Comparison of ENCODE assay signal across 12 mouse cellular contexts in genomic region chr7:142398052-142398451, GRCm38 (mm10). TPM values are rescaled to one million over a fixed set of nuclear protein-coding genes. Genes with fewer than 3 reads are reported as not detected.
DNase-seq lines count a peak whose midpoint lies in the region; ATAC-seq and TF ChIP-seq lines count a peak whose summit lies in the region.
"Had no signal": no experiment of that assay in that cellular context is flagged by ENCODE, and none has a peak within 500 bp of the region (broad histone marks: within the 10 kb centered on the region; RNA-seq: fewer than 3 reads in every experiment).

No protein-coding gene starts in this region.

- no peak for DNase-seq in heart, embryonic 10.5 days (ENCODE audit: low spot score)
- DNase-seq in heart, postnatal 25 days (ENCODE audit: low spot score), result no peak
- peak; percentile 55 for DNase-seq in kidney, adult 9 months
- no peak for DNase-seq in gastrocnemius, postnatal 25 days

- TF ChIP-seq POLR2A in bone marrow macrophage, adult 2 months (IDR thresholded peaks at IDR 0.05; ENCODE audit: borderline replicate concordance, low read depth, low read length), result no peak

- H3K79me2 ChIP-seq in macrophage (ENCODE audit: inconsistent target), result peaks cover 66% of the 10 kb centered on the region

- no peaks in the 10 kb centered on the region; the same call in 1 of the 2 replicates for H3K27me3 ChIP-seq in heart, embryonic 10.5 days (ENCODE audit: insufficient read depth, poor library complexity, severe bottlenecking)
- H3K27me3 ChIP-seq in forebrain, embryonic 16.5 days (replicated peaks; ENCODE audit: control insufficient read depth, insufficient read depth, low read length), result no peaks in the 10 kb centered on the region
- H3K27me3 ChIP-seq: limb, embryonic 15.5 days had no signal

- peaks cover 14% of the 10 kb centered on the region for H3K4me1 ChIP-seq in heart, embryonic 10.5 days
- H3K4me1 ChIP-seq in bone marrow macrophage, adult 2 months (ENCODE audit: control insufficient read depth, insufficient read depth, low read length), result peaks cover 86% of the 10 kb centered on the region
- H3K4me1 ChIP-seq in forebrain, embryonic 16.5 days (replicated peaks; ENCODE audit: control insufficient read depth, insufficient read depth, low read length), result no peaks in the 10 kb centered on the region

- H3K9me3 ChIP-seq in heart, embryonic 10.5 days, result no peaks in the 10 kb centered on the region
- H3K9me3 ChIP-seq in forebrain, embryonic 16.5 days (ENCODE audit: control insufficient read depth, low read length), result no peaks in the 10 kb centered on the region
- H3K9me3 ChIP-seq: limb, embryonic 15.5 days had no signal

- H3K4me2 ChIP-seq in forebrain, embryonic 16.5 days (ENCODE audit: low read length), result no peak overlapping the region
- H3K4me2 ChIP-seq: limb, embryonic 15.5 days had no signal

- WGBS in heart, embryonic 10.5 days, result 52% methylated on average over 2 of the region's 2 CpGs
- WGBS in macrophage (ENCODE audit: missing documents), result 0% methylated on average over 2 of the region's 2 CpGs
- WGBS in forebrain, embryonic 16.5 days, result 74% methylated on average over 2 of the region's 2 CpGs

- no peak overlapping the region for H3K4me3 ChIP-seq in heart, embryonic 10.5 days
- no peak overlapping the region for H3K4me3 ChIP-seq in bone marrow macrophage, adult 2 months (ENCODE audit: insufficient read depth, low read length)
- H3K4me3 ChIP-seq in macrophage (ENCODE audit: inconsistent target), result no peak overlapping the region
- no peak overlapping the region for H3K4me3 ChIP-seq in forebrain, embryonic 16.5 days (replicated peaks; ENCODE audit: low read length)
- H3K4me3 ChIP-seq: limb, embryonic 15.5 days had no signal

- H3K36me3 ChIP-seq in heart, embryonic 10.5 days, result no peaks in the 10 kb centered on the region
- H3K36me3 ChIP-seq in macrophage (ENCODE audit: inconsistent target), result no peaks in the 10 kb centered on the region
- H3K36me3 ChIP-seq in forebrain, embryonic 16.5 days (ENCODE audit: control insufficient read depth, insufficient read depth), result no peaks in the 10 kb centered on the region
- H3K36me3 ChIP-seq: limb, embryonic 15.5 days had no signal

- ATAC-seq in forebrain, embryonic 16.5 days, result no peak
- ATAC-seq in CD4-positive, CD25-positive, alpha-beta regulatory T cell, adult 4 months, result no peak

- H3K27ac ChIP-seq in heart, embryonic 10.5 days, result peak overlapping the region; percentile 38; the same call in 1 of the 2 replicates
- H3K27ac ChIP-seq in bone marrow macrophage, adult 2 months (ENCODE audit: insufficient read depth, low read depth, low read length), result peak overlapping the region; percentile 98
- H3K27ac ChIP-seq in macrophage, result peak overlapping the region; percentile 100
- H3K27ac ChIP-seq in forebrain, embryonic 16.5 days (ENCODE audit: low read length), result no peak overlapping the region
- H3K27ac ChIP-seq: limb, embryonic 15.5 days had no signal

- no peak for TF ChIP-seq CTCF in bone marrow macrophage, adult 2 months (IDR thresholded peaks at IDR 0.05; ENCODE audit: low read depth, low read length)

- H3K9ac ChIP-seq in forebrain, embryonic 16.5 days (replicated peaks; ENCODE audit: low read depth, low read length), result no peak overlapping the region
- H3K9ac ChIP-seq: limb, embryonic 15.5 days had no signal

- intact Hi-C loops in heart, postnatal 25 days (cut with DNase I), result loop anchor here (2.0 kb wide), 1 partner anchor 15 kb away; no protein-coding TSS in a partner anchor

RNA-seq across cellular contexts. Expression of gene Ctsd, which starts 10.2 kb away (rescaled TPM):
- 293 and 402 TPM in 2 replicates for polyA plus RNA-seq in heart, embryonic 10.5 days (2016; fragmentation: Nextera tagmentation; extraction: Ambion mirVana)
- total RNA-seq in heart, postnatal 25 days (2021), result 100 to 1,000 TPM; 692 to 727 TPM
- 2,800 and 3,060 TPM in 2 replicates for polyA plus RNA-seq in bone marrow macrophage, adult 2 months (2012; ENCODE audit: insufficient read depth, insufficient read length, missing spikeins)
- 1,000 to 10,000 TPM in 10 of 26 experiments, 100 to 1,000 TPM in 16; 173 to 1,536 (median 811) TPM for total RNA-seq in macrophage (2018; cell fraction: chromatin; rRNA removed)
- over 10,000 TPM in 18 of 26 experiments, 1,000 to 10,000 TPM in 8; 7,525 to 19,600 (median 11,156) TPM for total RNA-seq in macrophage (2018; cell fraction: cytosol; rRNA removed)
- over 10,000 TPM in 1 of 26 experiments, 1,000 to 10,000 TPM in 25; 1,185 to 10,670 (median 7,045) TPM for total RNA-seq in macrophage (2018; cell fraction: nucleus; rRNA removed)
- polyA plus RNA-seq in macrophage (2018), result 15,815 to 17,787 TPM (median 16,857 TPM) in 3 replicates
- 203 and 208 TPM in 2 replicates for polyA plus RNA-seq in forebrain, embryonic 16.5 days (2015; fragmentation: Nextera tagmentation; extraction: Ambion mirVana)
- 100 to 1,000 TPM; 317 to 434 TPM for total RNA-seq in gastrocnemius, postnatal 25 days (2021)
- polyA plus RNA-seq in CD4-positive, CD25-positive, alpha-beta regulatory T cell, adult 4 months (2017; shearing (Covaris generic)), result 100 to 1,000 TPM; 277 to 325 TPM

RNA-seq across cellular contexts. Expression of gene Gm49369, which starts 15.6 kb away (rescaled TPM):
- polyA plus RNA-seq in heart, embryonic 10.5 days (2016; fragmentation: Nextera tagmentation; extraction: Ambion mirVana), result 0.55 and 0.92 TPM in 2 replicates
- total RNA-seq in heart, postnatal 25 days (2021), result 1 to 10 TPM; 3.0 to 4.1 TPM
- polyA plus RNA-seq in bone marrow macrophage, adult 2 months (2012; ENCODE audit: insufficient read depth, insufficient read length, missing spikeins), result 1.1 TPM in 1 of 2 replicates, not detected in the other
- total RNA-seq in macrophage (2018; cell fraction: chromatin; rRNA removed), result 100 to 1,000 TPM in 23 of 26 experiments, 10 to 100 TPM in 3; 37.2 to 835 (median 160) TPM
- 1,000 to 10,000 TPM in 19 of 26 experiments, 100 to 1,000 TPM in 4, 10 to 100 TPM in 3; 38.7 to 4,200 (median 1,875) TPM for total RNA-seq in macrophage (2018; cell fraction: cytosol; rRNA removed)
- total RNA-seq in macrophage (2018; cell fraction: nucleus; rRNA removed), result 1,000 to 10,000 TPM in 23 of 26 experiments, 100 to 1,000 TPM in 3; 416 to 4,630 (median 2,489) TPM
- 9.6 to 6,145 TPM (median 21.2 TPM) in 3 replicates for polyA plus RNA-seq in macrophage (2018)
- not detected in 2 replicates for polyA plus RNA-seq in forebrain, embryonic 16.5 days (2015; fragmentation: Nextera tagmentation; extraction: Ambion mirVana)
- total RNA-seq in gastrocnemius, postnatal 25 days (2021), result 1 to 10 TPM; 4.0 to 5.6 TPM
- not detected for polyA plus RNA-seq in CD4-positive, CD25-positive, alpha-beta regulatory T cell, adult 4 months (2017; shearing (Covaris generic))
- polyA plus RNA-seq: intestine, embryonic 14.5 days; limb, embryonic 15.5 days had no signal

RNA-seq across cellular contexts. Expression of gene Ifitm10, which starts 24.5 kb away (rescaled TPM):
- 7.7 and 12.5 TPM in 2 replicates for polyA plus RNA-seq in heart, embryonic 10.5 days (2016; fragmentation: Nextera tagmentation; extraction: Ambion mirVana)
- 1 to 10 TPM; 1.8 to 2.0 TPM for total RNA-seq in heart, postnatal 25 days (2021)
- polyA plus RNA-seq in bone marrow macrophage, adult 2 months (2012; ENCODE audit: insufficient read depth, insufficient read length, missing spikeins), result 0.59 TPM in 1 of 2 replicates, not detected in the other
- 10 to 100 TPM in 3 of 26 experiments, 1 to 10 TPM in 19, under 1 TPM in 1, not detected in 3; 0.98 to 27.8 (median 5.1) TPM for total RNA-seq in macrophage (2018; cell fraction: chromatin; rRNA removed)
- under 1 TPM in 22 of 26 experiments, not detected in 4; 0.15 to 0.51 (median 0.27) TPM for total RNA-seq in macrophage (2018; cell fraction: cytosol; rRNA removed)
- 1 to 10 TPM in 13 of 26 experiments, under 1 TPM in 3, not detected in 10; 0.36 to 7.0 (median 1.5) TPM for total RNA-seq in macrophage (2018; cell fraction: nucleus; rRNA removed)
- polyA plus RNA-seq in macrophage (2018), result not detected in 3 replicates
- polyA plus RNA-seq in forebrain, embryonic 16.5 days (2015; fragmentation: Nextera tagmentation; extraction: Ambion mirVana), result 2.6 and 3.8 TPM in 2 replicates
- total RNA-seq in gastrocnemius, postnatal 25 days (2021), result 1 to 10 TPM; 3.3 to 4.2 TPM
- under 1 TPM in 1 of 2 experiments, not detected in 1; 0.91 TPM for polyA plus RNA-seq in CD4-positive, CD25-positive, alpha-beta regulatory T cell, adult 4 months (2017; shearing (Covaris generic))

RNA-seq across cellular contexts. Expression of gene Syt8, which starts 36.6 kb away (rescaled TPM):
- 0.38 and 1.3 TPM in 2 replicates for polyA plus RNA-seq in heart, embryonic 10.5 days (2016; fragmentation: Nextera tagmentation; extraction: Ambion mirVana)
- not detected for total RNA-seq in heart, postnatal 25 days (2021)
- polyA plus RNA-seq in bone marrow macrophage, adult 2 months (2012; ENCODE audit: insufficient read depth, insufficient read length, missing spikeins), result 5.6 TPM in 2 replicates
- total RNA-seq in macrophage (2018; cell fraction: chromatin; rRNA removed), result 100 to 1,000 TPM in 25 of 26 experiments, 10 to 100 TPM in 1; 60.8 to 211 (median 144) TPM
- 1 to 10 TPM in 19 of 26 experiments, under 1 TPM in 7; 0.41 to 8.6 (median 1.5) TPM for total RNA-seq in macrophage (2018; cell fraction: cytosol; rRNA removed)
- 100 to 1,000 TPM in 6 of 26 experiments, 10 to 100 TPM in 20; 48.3 to 120 (median 78.4) TPM for total RNA-seq in macrophage (2018; cell fraction: nucleus; rRNA removed)
- polyA plus RNA-seq in macrophage (2018), result 3.2 to 10.3 TPM (median 4.8 TPM) in 3 replicates
- polyA plus RNA-seq in forebrain, embryonic 16.5 days (2015; fragmentation: Nextera tagmentation; extraction: Ambion mirVana), result not detected in 2 replicates
- not detected for total RNA-seq in gastrocnemius, postnatal 25 days (2021)
- not detected for polyA plus RNA-seq in CD4-positive, CD25-positive, alpha-beta regulatory T cell, adult 4 months (2017; shearing (Covaris generic))
- total RNA-seq: adrenal gland, adult 18-20 months had no signal
- polyA plus RNA-seq: cortical plate, adult 2 months had no signal

RNA-seq across cellular contexts. Expression of gene Tnni2, which starts 43.6 kb away (rescaled TPM):
- polyA plus RNA-seq in heart, embryonic 10.5 days (2016; fragmentation: Nextera tagmentation; extraction: Ambion mirVana), result 51.9 and 56.4 TPM in 2 replicates
- total RNA-seq in heart, postnatal 25 days (2021), result 1 to 10 TPM; 4.4 to 7.1 TPM
- 10.2 and 13.8 TPM in 2 replicates for polyA plus RNA-seq in bone marrow macrophage, adult 2 months (2012; ENCODE audit: insufficient read depth, insufficient read length, missing spikeins)
- total RNA-seq in macrophage (2018; cell fraction: chromatin; rRNA removed), result 10 to 100 TPM in 24 of 26 experiments, 1 to 10 TPM in 2; 3.2 to 37.4 (median 23.0) TPM
- 10 to 100 TPM in 15 of 26 experiments, 1 to 10 TPM in 11; 6.3 to 23.8 (median 11.0) TPM for total RNA-seq in macrophage (2018; cell fraction: cytosol; rRNA removed)
- total RNA-seq in macrophage (2018; cell fraction: nucleus; rRNA removed), result 10 to 100 TPM in 19 of 26 experiments, 1 to 10 TPM in 7; 5.5 to 26.3 (median 13.7) TPM
- polyA plus RNA-seq in macrophage (2018), result 13.4 to 20.6 TPM (median 18.0 TPM) in 3 replicates
- 0.89 TPM in 1 of 2 replicates, not detected in the other for polyA plus RNA-seq in forebrain, embryonic 16.5 days (2015; fragmentation: Nextera tagmentation; extraction: Ambion mirVana)
- total RNA-seq in gastrocnemius, postnatal 25 days (2021), result over 10,000 TPM; 16,193 to 17,938 TPM
- not detected for polyA plus RNA-seq in CD4-positive, CD25-positive, alpha-beta regulatory T cell, adult 4 months (2017; shearing (Covaris generic))
